Mouse (Mus musculus): ENCODE results near the gene Snx10. TPM values are rescaled to one million over a fixed set of nuclear protein-coding genes. Genes with fewer than 3 reads are reported as not detected.

Gene Snx10
- total and polyA plus RNA-seq, 2 experiments from 2014 or later, result 76.3 to 92.6 TPM

GRCm38 (mm10) chr6:51611621-51612020, 87.9 kb downstream of the Snx10 start:
- H3K4me2 ChIP-seq (ENCODE audit: low read depth), result no peak overlapping the region
- H3K4me3 ChIP-seq (ENCODE audit: low read depth, low read length), result no peak overlapping the region
- no peak for TF ChIP-seq CTCF (IDR thresholded peaks at IDR 0.05; ENCODE audit: low read depth)
- no peaks in the 10 kb centered on the region for H3K27me3 ChIP-seq (ENCODE audit: insufficient read depth, low read length)
- H3K4me1 ChIP-seq (ENCODE audit: insufficient read depth), result 0 out of 2 replicates have a peak, but pooled peaks cover 7% of the 10 kb centered on the region
- H3K27ac ChIP-seq (ENCODE audit: low read depth, low read length), result peak overlapping the region; percentile 94
- no peaks in the 10 kb centered on the region for H3K9me3 ChIP-seq (ENCODE audit: low read length)
- ATAC-seq, result no peak
- 79% methylated on average over 4 of the region's 4 CpGs for WGBS
- no peaks in the 10 kb centered on the region for H3K36me3 ChIP-seq (ENCODE audit: insufficient read depth)
- DNase-seq, result no peak
- H3K9ac ChIP-seq, result no peak overlapping the region

GRCm38 (mm10) chr6:51612371-51613051, 88.8 kb downstream of the Snx10 start:
- Histone ChIP-seq H3K9ac (peak overlapping the region; percentile 85), H3K4me3 (ENCODE audit: low read depth, low read length) (peak overlapping the region; percentile 50), H3K36me3 (ENCODE audit: insufficient read depth) (no peaks in the 10 kb centered on the region), H3K27ac (ENCODE audit: low read depth, low read length) (peak overlapping the region; percentile 94), H3K27me3 (ENCODE audit: insufficient read depth, low read length) (no peaks in the 10 kb centered on the region), H3K9me3 (ENCODE audit: low read length) (no peaks in the 10 kb centered on the region), H3K4me1 (ENCODE audit: insufficient read depth) (0 out of 2 replicates have a peak, but pooled peaks cover 2% of the 10 kb centered on the region), H3K4me2 (ENCODE audit: low read depth) (peak overlapping the region; percentile 96)
- WGBS, result 3% methylated on average over 54 of the region's 54 CpGs
- TF ChIP-seq CTCF (IDR thresholded peaks at IDR 0.05; ENCODE audit: low read depth), result peak; percentile 86
- DNase-seq (peak; percentile 87), ATAC-seq (peak; percentile 97)

GRCm38 (mm10) chr6:51613661-51614060, 90.0 kb downstream of the Snx10 start:
- no peak overlapping the region for H3K27ac ChIP-seq (ENCODE audit: low read depth, low read length)
- no peak overlapping the region for H3K4me2 ChIP-seq (ENCODE audit: low read depth)
- no peaks in the 10 kb centered on the region for H3K9me3 ChIP-seq (ENCODE audit: low read length)
- no peak overlapping the region for H3K4me3 ChIP-seq (ENCODE audit: low read depth, low read length)
- DNase-seq, result no peak
- no peaks in the 10 kb centered on the region for H3K36me3 ChIP-seq (ENCODE audit: insufficient read depth)
- ATAC-seq, result no peak
- TF ChIP-seq CTCF (IDR thresholded peaks at IDR 0.05; ENCODE audit: low read depth), result no peak
- H3K27me3 ChIP-seq (ENCODE audit: insufficient read depth, low read length), result no peaks in the 10 kb centered on the region
- no peak overlapping the region for H3K9ac ChIP-seq
- H3K4me1 ChIP-seq (ENCODE audit: insufficient read depth), result 0 out of 2 replicates have a peak, but pooled peaks cover 2% of the 10 kb centered on the region
- 76% methylated on average over 11 of the region's 11 CpGs for WGBS

- no peak overlapping the region for H3K4me3 ChIP-seq (ENCODE audit: low read depth, low read length)
- H3K36me3 ChIP-seq (ENCODE audit: insufficient read depth), result no peaks in the 10 kb centered on the region
- DNase-seq (no peak), ATAC-seq (no peak)
- no peak overlapping the region for H3K4me2 ChIP-seq (ENCODE audit: low read depth)
- H3K27me3 ChIP-seq (ENCODE audit: insufficient read depth, low read length), result no peaks in the 10 kb centered on the region
- no peak overlapping the region for H3K9ac ChIP-seq
- H3K4me1 ChIP-seq (ENCODE audit: insufficient read depth), result no peaks in the 10 kb centered on the region
- WGBS, result 83% methylated on average over 5 of the region's 5 CpGs
- TF ChIP-seq CTCF (IDR thresholded peaks at IDR 0.05; ENCODE audit: low read depth), result no peak
- no peak overlapping the region for H3K27ac ChIP-seq (ENCODE audit: low read depth, low read length)
- no peaks in the 10 kb centered on the region for H3K9me3 ChIP-seq (ENCODE audit: low read length)
These were observed 103.1 kb downstream of the Snx10 start for GRCm38 (mm10) chr6:51626843-51627242.

- WGBS, result 57% methylated on average over 3 of the region's 3 CpGs
- Histone ChIP-seq H3K9ac (no peak overlapping the region), H3K27ac (ENCODE audit: low read depth, low read length) (no peak overlapping the region), H3K9me3 (ENCODE audit: low read length) (no peaks in the 10 kb centered on the region), H3K36me3 (ENCODE audit: insufficient read depth) (no peaks in the 10 kb centered on the region), H3K4me1 (ENCODE audit: insufficient read depth) (no peaks in the 10 kb centered on the region), H3K4me3 (ENCODE audit: low read depth, low read length) (no peak overlapping the region), H3K4me2 (ENCODE audit: low read depth) (no peak overlapping the region), H3K27me3 (ENCODE audit: insufficient read depth, low read length) (no peaks in the 10 kb centered on the region)
- TF ChIP-seq CTCF (IDR thresholded peaks at IDR 0.05; ENCODE audit: low read depth), result no peak
- no peak for ATAC-seq
- no peak for DNase-seq
These were observed 106.0 kb downstream of the Snx10 start for GRCm38 (mm10) chr6:51629671-51630070.

GRCm38 (mm10) chr6:51630184-51630583, 106.5 kb downstream of the Snx10 start:
- no peak for TF ChIP-seq CTCF (IDR thresholded peaks at IDR 0.05; ENCODE audit: low read depth)
- no peak overlapping the region for H3K4me2 ChIP-seq (ENCODE audit: low read depth)
- no peaks in the 10 kb centered on the region for H3K36me3 ChIP-seq (ENCODE audit: insufficient read depth)
- no peaks in the 10 kb centered on the region for H3K9me3 ChIP-seq (ENCODE audit: low read length)
- H3K4me1 ChIP-seq (ENCODE audit: insufficient read depth), result no peaks in the 10 kb centered on the region
- H3K27ac ChIP-seq (ENCODE audit: low read depth, low read length), result no peak overlapping the region
- no peak for DNase-seq
- no peaks in the 10 kb centered on the region for H3K27me3 ChIP-seq (ENCODE audit: insufficient read depth, low read length)
- no peak overlapping the region for H3K4me3 ChIP-seq (ENCODE audit: low read depth, low read length)
- no peak for ATAC-seq
- 81% methylated on average over 2 of the region's 2 CpGs for WGBS
- H3K9ac ChIP-seq, result no peak overlapping the region

- Histone ChIP-seq H3K4me2 (ENCODE audit: low read depth) (no peak overlapping the region), H3K27ac (ENCODE audit: low read depth, low read length) (no peak overlapping the region), H3K9ac (no peak overlapping the region), H3K4me3 (ENCODE audit: low read depth, low read length) (no peak overlapping the region), H3K4me1 (ENCODE audit: insufficient read depth) (no peaks in the 10 kb centered on the region), H3K27me3 (ENCODE audit: insufficient read depth, low read length) (no peaks in the 10 kb centered on the region), H3K9me3 (ENCODE audit: low read length) (no peaks in the 10 kb centered on the region), H3K36me3 (ENCODE audit: insufficient read depth) (no peaks in the 10 kb centered on the region)
- DNase-seq (no peak), ATAC-seq (no peak)
- WGBS, result 77% methylated on average over 4 of the region's 4 CpGs
- no peak for TF ChIP-seq CTCF (IDR thresholded peaks at IDR 0.05; ENCODE audit: low read depth)
These were observed 109.4 kb downstream of the Snx10 start for GRCm38 (mm10) chr6:51632928-51633662.
